Mouse (Mus musculus): ENCODE measurements around the gene Cnpy1.

Gene Cnpy1

DNA sequence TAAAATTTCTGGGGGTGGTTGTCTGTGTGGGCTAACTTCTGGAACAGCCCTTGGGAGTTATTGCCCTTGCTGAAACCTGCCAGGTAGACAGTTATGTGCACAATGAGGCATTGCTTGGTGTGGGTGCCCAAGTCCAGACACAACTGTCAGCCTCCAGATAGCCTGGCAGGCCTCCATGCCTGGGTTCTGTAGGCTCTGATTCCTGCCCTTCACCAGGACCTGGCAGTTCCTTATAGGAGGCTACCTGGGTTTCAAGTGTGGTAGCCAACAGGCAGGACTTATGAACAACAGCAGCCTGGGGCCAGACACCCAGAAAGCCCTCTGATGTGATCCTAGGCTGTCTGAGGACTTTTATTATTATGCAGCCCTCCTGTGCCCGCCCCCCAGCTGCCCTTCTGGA lies 81.7 kb downstream of the Cnpy1 start:
- no peak for DNase-seq (ENCODE audit: low spot score)

DNA sequence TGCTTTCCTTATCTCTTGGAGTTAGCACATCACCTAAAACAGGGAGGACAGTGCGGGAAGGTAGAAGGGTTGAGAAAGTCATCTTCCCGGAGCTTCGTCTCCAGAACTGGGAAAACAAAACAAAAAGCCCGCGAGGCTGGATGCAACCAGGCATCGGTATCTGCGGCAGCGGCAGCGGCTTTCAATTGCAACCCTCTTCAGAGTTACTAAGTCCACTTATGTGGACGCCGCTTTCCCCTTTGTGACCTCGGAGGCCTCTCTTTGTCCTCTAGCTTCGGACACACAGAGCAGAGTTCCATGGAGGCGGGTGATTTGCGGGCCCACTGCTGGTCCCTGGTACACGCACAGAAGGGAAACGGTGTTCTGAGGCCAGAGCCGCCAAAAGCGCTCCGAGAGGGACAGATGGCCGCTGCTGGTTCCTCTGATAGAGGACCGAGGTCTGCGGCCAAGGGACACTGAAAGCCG lies 83.6 kb downstream of the Cnpy1 start:
- no peak for DNase-seq (ENCODE audit: low spot score)

DNA sequence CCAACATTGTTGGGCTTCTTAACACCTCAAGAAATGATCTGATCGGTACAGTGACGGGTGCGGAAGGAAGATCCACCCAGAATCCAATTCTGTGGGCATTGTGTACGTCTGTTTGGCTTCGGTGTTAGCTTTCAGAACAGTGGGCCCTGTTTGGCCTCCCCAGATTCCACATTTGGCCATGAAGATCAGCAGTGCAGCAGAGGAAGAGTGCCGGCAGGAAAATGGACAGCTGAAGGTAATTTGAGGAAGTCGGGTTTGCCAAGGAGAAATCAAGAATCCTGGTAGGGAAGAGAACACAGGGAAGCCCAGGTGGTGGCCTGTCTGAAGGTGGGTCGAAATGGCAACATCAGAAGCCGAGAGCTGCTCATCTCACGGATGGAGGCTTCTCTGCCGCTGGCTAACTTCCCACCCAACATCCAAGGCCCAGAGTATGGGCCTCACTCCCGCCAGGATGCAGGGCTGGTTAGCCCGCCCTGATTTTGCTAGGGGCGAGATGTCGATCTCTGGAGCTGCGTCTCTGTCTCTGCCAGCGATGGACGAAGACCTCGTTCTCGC lies 84.1 kb downstream of the Cnpy1 start:
- no peak for DNase-seq (ENCODE audit: low spot score)

DNA sequence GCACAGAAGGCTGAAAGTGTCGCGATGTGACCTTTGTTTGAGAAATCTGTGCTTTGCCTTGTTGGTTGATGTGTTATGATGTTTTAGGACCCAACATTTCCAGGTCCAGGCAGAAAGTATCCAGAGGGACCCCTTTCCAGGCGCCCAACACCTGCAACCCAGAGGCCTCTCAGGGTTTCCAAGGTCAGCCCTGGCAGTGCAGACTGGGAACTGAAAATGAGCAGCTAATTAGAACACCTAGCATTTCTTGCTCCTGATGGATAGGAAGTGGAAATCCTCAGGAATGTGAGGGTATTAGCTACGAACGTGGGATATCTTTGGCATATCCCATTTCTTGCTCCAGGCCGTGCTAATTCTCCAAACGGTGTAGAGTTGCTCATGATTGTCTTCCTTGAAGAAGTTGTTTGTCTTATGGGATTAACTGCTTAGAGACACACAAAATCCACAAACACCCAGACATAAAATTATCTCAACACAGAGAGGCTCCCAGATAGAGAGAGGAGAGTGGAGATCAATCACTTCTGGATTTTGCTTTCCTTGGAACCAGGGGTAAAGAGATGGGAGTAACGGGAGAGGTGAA lies 85.6 kb downstream of the Cnpy1 start:
- DNase-seq (ENCODE audit: low spot score) = no peak

DNA sequence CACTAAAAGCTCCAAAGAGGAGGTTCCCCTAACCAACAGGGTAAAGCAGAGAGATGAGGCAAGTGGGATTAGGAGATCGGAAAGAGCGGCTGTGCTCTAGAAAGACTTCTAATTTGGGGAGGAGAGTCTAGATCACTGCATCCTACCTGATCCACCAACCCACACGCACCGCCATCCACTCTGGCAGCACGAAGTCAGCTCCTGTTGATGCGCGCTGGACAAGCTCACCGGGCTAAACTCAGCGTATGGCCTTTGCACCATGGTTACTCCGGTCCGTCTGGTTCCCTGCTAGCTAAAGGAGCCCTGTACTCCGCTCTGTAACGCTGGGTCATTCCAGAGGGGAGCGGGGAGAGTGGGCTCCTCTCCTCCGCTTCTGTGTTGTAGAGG lies 86.5 kb downstream of the Cnpy1 start:
- DNase-seq (ENCODE audit: low spot score) = no peak

DNA sequence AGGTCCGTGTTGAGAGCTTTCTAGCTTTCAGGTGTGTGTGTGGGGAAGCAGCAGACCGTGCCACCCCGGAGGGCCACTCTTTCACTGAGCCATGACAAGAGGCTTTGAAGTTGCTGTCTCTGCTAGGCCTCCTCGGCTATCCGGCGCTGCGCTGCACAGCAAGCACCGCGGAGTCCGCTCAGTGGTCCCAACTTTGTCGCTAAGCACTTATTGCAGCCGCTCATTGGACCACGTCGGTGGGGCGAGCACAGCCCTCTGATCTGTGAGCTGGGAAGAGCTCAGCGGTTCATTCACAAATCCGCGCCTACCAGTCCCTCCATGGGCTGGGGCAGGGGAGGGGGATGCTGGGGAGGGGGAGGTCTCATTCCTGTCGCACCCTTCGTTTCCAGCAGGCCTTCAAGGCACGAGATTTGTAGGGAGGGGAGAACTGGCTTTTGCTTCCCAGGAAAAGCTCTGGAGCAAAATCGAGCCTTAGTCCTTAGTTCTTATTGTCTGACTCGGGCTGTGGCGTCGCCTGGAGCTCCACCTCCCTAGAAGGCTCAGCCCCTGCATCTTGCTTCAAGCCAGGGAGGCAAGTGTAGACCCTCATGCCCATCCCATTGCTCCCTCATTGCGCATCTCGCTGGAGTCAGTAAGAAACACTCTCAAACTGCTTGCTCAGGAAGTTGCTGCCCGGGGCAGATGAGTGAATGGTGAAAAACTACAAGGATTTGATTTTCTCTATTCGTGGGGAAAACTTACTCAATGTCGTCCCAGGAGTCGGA lies 87.1 kb downstream of the Cnpy1 start:
- DNase-seq (ENCODE audit: low spot score) = no peak

DNA sequence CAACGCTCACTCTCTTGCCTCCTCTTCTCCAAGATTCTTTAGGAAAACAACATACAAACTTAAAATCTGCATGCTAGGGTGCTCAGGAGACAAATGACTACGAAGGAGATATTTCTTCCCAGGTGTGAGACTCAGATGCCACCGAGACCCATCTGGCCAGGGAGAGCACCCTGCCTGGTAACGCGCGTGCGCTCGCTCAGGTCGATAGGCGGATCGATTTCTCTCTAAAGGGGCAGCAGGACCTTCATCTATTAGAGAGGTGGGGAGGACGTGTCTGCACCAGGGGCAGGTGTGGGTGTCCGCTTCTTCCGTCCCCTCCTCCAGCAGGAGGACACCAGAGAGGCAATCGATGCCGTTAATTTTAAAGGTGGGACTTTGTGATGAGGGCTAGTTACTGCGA lies 87.8 kb downstream of the Cnpy1 start:
- no peak for DNase-seq (ENCODE audit: low spot score)

DNA sequence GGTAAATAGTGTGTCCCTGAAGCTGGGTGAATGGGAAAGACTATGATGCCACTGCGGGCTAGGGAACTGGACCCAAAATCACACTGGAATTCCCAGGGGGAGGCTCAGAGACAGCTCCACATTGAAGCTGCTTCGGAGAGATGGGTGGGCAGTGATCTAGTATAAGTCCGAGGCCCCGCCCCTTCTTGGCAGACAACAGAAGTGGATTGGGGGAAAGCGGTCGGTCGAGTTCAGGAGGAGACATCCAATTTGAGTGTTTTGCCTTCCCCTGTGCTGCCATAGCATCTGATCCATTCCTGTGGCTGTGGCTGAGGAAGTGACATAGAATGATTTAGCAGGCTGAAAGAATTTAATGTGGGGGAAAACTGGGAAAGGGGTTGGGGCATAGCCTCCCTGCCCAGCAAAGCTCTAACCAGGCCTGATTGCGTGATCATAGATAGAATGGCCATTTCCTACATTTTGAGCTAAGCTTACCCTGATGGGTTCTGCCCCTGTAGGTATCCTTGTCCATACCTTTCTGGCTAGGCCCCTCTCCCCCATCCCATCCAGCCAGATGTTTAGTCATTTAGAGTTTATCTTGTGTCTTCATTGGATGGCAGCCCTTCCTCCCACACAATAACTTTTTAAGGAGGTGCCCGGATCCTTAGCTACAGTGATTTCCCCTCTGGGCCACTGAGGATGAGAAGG lies 88.4 kb downstream of the Cnpy1 start:
- DNase-seq (ENCODE audit: low spot score) = no peak

All from layer of hippocampus, adult 11-12 months (tissue).